ENCODE assay signal across 30 mouse cellular contexts in genomic region chr3:105921959-105922358, GRCm38 (mm10). TPM values are rescaled to one million over a fixed set of nuclear protein-coding genes. Genes with fewer than 3 reads are reported as not detected.
A peak's percentile ranks its signal among the peaks of the same experiment; 100 is the strongest.
DNase-seq lines count a peak whose midpoint lies in the region; ATAC-seq lines count a peak whose summit lies in the region.
"Had no signal": no experiment of that assay in that cellular context is flagged by ENCODE, and none has a peak within 500 bp of the region (broad histone marks: within the 10 kb centered on the region; RNA-seq: fewer than 3 reads in every experiment).

No protein-coding gene starts in this region.

- H3K4me1 ChIP-seq in intestine, embryonic 14.5 days (replicated peaks; ENCODE audit: control insufficient read depth, insufficient read depth, low read length), result no peaks in the 10 kb centered on the region
- H3K4me1 ChIP-seq in intestine, embryonic 15.5 days (replicated peaks), result no peaks in the 10 kb centered on the region
- no peaks in the 10 kb centered on the region for H3K4me1 ChIP-seq in forebrain, embryonic 16.5 days (replicated peaks; ENCODE audit: control insufficient read depth, insufficient read depth, low read length)
- H3K4me1 ChIP-seq: forebrain, embryonic 13.5 days had no signal

- WGBS in intestine, embryonic 14.5 days, result 71% methylated on average over 2 of the region's 2 CpGs
- WGBS in intestine, embryonic 15.5 days, result 61% methylated on average over 2 of the region's 2 CpGs
- 80% methylated on average over 2 of the region's 2 CpGs for WGBS in forebrain, embryonic 16.5 days

- no peak for ATAC-seq in intestine, embryonic 14.5 days (replicated peaks; ENCODE audit: low FRiP score, low TSS enrichment, low read depth)
- ATAC-seq in intestine, embryonic 15.5 days, result no peak
- ATAC-seq in megakaryocyte, adult 5-6 weeks (ENCODE audit: poor library complexity, severe bottlenecking), result peak; percentile 61
- ATAC-seq in forebrain, embryonic 16.5 days, result no peak
- ATAC-seq: activated CD4-positive, CD25-positive, alpha-beta regulatory T cell, adult 4 months; CD4-positive, CD25-positive, alpha-beta regulatory T cell, adult 4 months; forebrain, embryonic 13.5 days; forebrain, postnatal 0 days; hindbrain, postnatal 0 days had no signal

- H3K36me3 ChIP-seq in intestine, embryonic 14.5 days (ENCODE audit: control insufficient read depth, insufficient read depth, low read length), result no peaks in the 10 kb centered on the region
- no peaks in the 10 kb centered on the region for H3K36me3 ChIP-seq in intestine, embryonic 15.5 days
- no peaks in the 10 kb centered on the region for H3K36me3 ChIP-seq in splenic B cell, adult 2 months (ENCODE audit: control insufficient read depth, insufficient read depth, low read length, poor library complexity, severe bottlenecking)
- no peaks in the 10 kb centered on the region for H3K36me3 ChIP-seq in forebrain, embryonic 16.5 days (ENCODE audit: control insufficient read depth, insufficient read depth)
- H3K36me3 ChIP-seq: forebrain, embryonic 10.5 days; heart, embryonic 10.5 days; heart, embryonic 13.5 days had no signal

- peak; percentile 16 for DNase-seq in intestine, embryonic 14.5 days (ENCODE audit: low spot score)
- DNase-seq in splenic B cell, adult 2 months (ENCODE audit: low read depth, low spot score), result peak; percentile 68
- DNase-seq in lung, postnatal 4 days, result no peak
- DNase-seq in gastrocnemius, postnatal 4 days (ENCODE audit: low spot score in 2 of 2), result no peak
- DNase-seq: adrenal gland, postnatal 10 days; adrenal gland, postnatal 36 days; cerebellum, adult 18-20 months; cerebellum, adult 9-10 months; cerebellum, postnatal 14 days; forebrain, postnatal 0 days; gastrocnemius, adult 2 months; gastrocnemius, postnatal 14 days; heart, adult 2 months; heart, postnatal 14 days; heart, postnatal 4 days had no signal

- no peak overlapping the region for H3K27ac ChIP-seq in intestine, embryonic 14.5 days (ENCODE audit: low read depth)
- no peak overlapping the region for H3K27ac ChIP-seq in intestine, embryonic 15.5 days
- no peak overlapping the region for H3K27ac ChIP-seq in forebrain, embryonic 16.5 days (ENCODE audit: low read length)
- H3K27ac ChIP-seq: forebrain, embryonic 10.5 days; forebrain, embryonic 13.5 days; gastrocnemius, adult 2 months; heart, adult 2 months; heart, embryonic 10.5 days; heart, embryonic 13.5 days; hindbrain, embryonic 14.5 days; hindbrain, postnatal 0 days had no signal

- no peaks in the 10 kb centered on the region for H3K27me3 ChIP-seq in intestine, embryonic 14.5 days (replicated peaks; ENCODE audit: control insufficient read depth, insufficient read depth, low read length)
- H3K27me3 ChIP-seq in intestine, embryonic 15.5 days (replicated peaks), result no peaks in the 10 kb centered on the region
- H3K27me3 ChIP-seq in splenic B cell, adult 2 months (ENCODE audit: control insufficient read depth, insufficient read depth, low read length, poor library complexity, severe bottlenecking), result no peaks in the 10 kb centered on the region
- H3K27me3 ChIP-seq in forebrain, embryonic 16.5 days (replicated peaks; ENCODE audit: control insufficient read depth, insufficient read depth, low read length), result no peaks in the 10 kb centered on the region
- H3K27me3 ChIP-seq: forebrain, embryonic 13.5 days; heart, embryonic 13.5 days had no signal

- H3K9ac ChIP-seq in intestine, embryonic 14.5 days (ENCODE audit: low read length), result no peak overlapping the region
- H3K9ac ChIP-seq in intestine, embryonic 15.5 days, result no peak overlapping the region
- H3K9ac ChIP-seq in forebrain, embryonic 16.5 days (replicated peaks; ENCODE audit: low read depth, low read length), result no peak overlapping the region
- H3K9ac ChIP-seq: forebrain, embryonic 13.5 days; forebrain, postnatal 0 days; heart, embryonic 13.5 days; hindbrain, embryonic 14.5 days had no signal

- H3K4me2 ChIP-seq in intestine, embryonic 14.5 days (ENCODE audit: low read length), result no peak overlapping the region
- H3K4me2 ChIP-seq in intestine, embryonic 15.5 days (replicated peaks), result no peak overlapping the region
- no peak overlapping the region for H3K4me2 ChIP-seq in forebrain, embryonic 16.5 days (ENCODE audit: low read length)
- H3K4me2 ChIP-seq: forebrain, embryonic 13.5 days; heart, embryonic 13.5 days; hindbrain, embryonic 14.5 days had no signal

- H3K4me3 ChIP-seq in intestine, embryonic 14.5 days (ENCODE audit: low read depth, low read length), result no peak overlapping the region
- no peak overlapping the region for H3K4me3 ChIP-seq in intestine, embryonic 15.5 days (replicated peaks)
- no peak overlapping the region for H3K4me3 ChIP-seq in forebrain, embryonic 16.5 days (replicated peaks; ENCODE audit: low read length)
- H3K4me3 ChIP-seq: forebrain, embryonic 10.5 days; forebrain, embryonic 13.5 days; gastrocnemius, adult 2 months; heart, adult 2 months; heart, embryonic 10.5 days; heart, embryonic 13.5 days had no signal

- no peaks in the 10 kb centered on the region for H3K9me3 ChIP-seq in intestine, embryonic 14.5 days (ENCODE audit: control insufficient read depth, low read length)
- H3K9me3 ChIP-seq in intestine, embryonic 15.5 days, result no peaks in the 10 kb centered on the region
- H3K9me3 ChIP-seq in forebrain, embryonic 16.5 days (ENCODE audit: control insufficient read depth, low read length), result no peaks in the 10 kb centered on the region
- H3K9me3 ChIP-seq: forebrain, embryonic 10.5 days; forebrain, embryonic 13.5 days; heart, embryonic 10.5 days; heart, embryonic 13.5 days had no signal

RNA-seq across cellular contexts. Expression of gene I830077J02Rik, which starts 10.5 kb away (rescaled TPM):
- polyA plus RNA-seq in intestine, embryonic 14.5 days (2014; fragmentation: Nextera tagmentation; extraction: Ambion mirVana), result 1.1 and 1.2 TPM in 2 replicates
- 1.5 and 1.7 TPM in 2 replicates for polyA plus RNA-seq in intestine, embryonic 15.5 days (2015; fragmentation: Nextera tagmentation; extraction: Ambion mirVana)
- total RNA-seq in megakaryocyte, adult 5-6 weeks (2015), result 126 and 132 TPM in 2 replicates
- 71.5 and 74.6 TPM in 2 replicates for total RNA-seq in megakaryocyte, adult 5-6 weeks (2017)
- under 1 TPM; 0.65 to 0.71 TPM for total RNA-seq in gastrocnemius, postnatal 4 days (2021)
- polyA plus RNA-seq in forebrain, embryonic 16.5 days (2015; fragmentation: Nextera tagmentation; extraction: Ambion mirVana), result 0.34 TPM in 1 of 2 replicates, not detected in the other

RNA-seq across cellular contexts. Expression of gene Wdr77, which starts 37.2 kb away (rescaled TPM):
- 159 and 169 TPM in 2 replicates for polyA plus RNA-seq in intestine, embryonic 14.5 days (2014; fragmentation: Nextera tagmentation; extraction: Ambion mirVana)
- polyA plus RNA-seq in intestine, embryonic 15.5 days (2015; fragmentation: Nextera tagmentation; extraction: Ambion mirVana), result 133 and 137 TPM in 2 replicates
- 22.3 and 23.0 TPM in 2 replicates for total RNA-seq in megakaryocyte, adult 5-6 weeks (2015)
- 11.8 and 14.0 TPM in 2 replicates for total RNA-seq in megakaryocyte, adult 5-6 weeks (2017)
- 10 to 100 TPM; 45.4 to 50.6 TPM for total RNA-seq in gastrocnemius, postnatal 4 days (2021)
- 111 and 118 TPM in 2 replicates for polyA plus RNA-seq in forebrain, embryonic 16.5 days (2015; fragmentation: Nextera tagmentation; extraction: Ambion mirVana)

RNA-seq across cellular contexts. Expression of gene Atp5f1, which starts 37.9 kb away (rescaled TPM):
- polyA plus RNA-seq in intestine, embryonic 14.5 days (2014; fragmentation: Nextera tagmentation; extraction: Ambion mirVana), result 498 and 500 TPM in 2 replicates
- polyA plus RNA-seq in intestine, embryonic 15.5 days (2015; fragmentation: Nextera tagmentation; extraction: Ambion mirVana), result 600 and 651 TPM in 2 replicates
- 442 and 475 TPM in 2 replicates for total RNA-seq in megakaryocyte, adult 5-6 weeks (2015)
- total RNA-seq in megakaryocyte, adult 5-6 weeks (2017), result 501 and 520 TPM in 2 replicates
- total RNA-seq in gastrocnemius, postnatal 4 days (2021), result 100 to 1,000 TPM; 452 to 496 TPM
- polyA plus RNA-seq in forebrain, embryonic 16.5 days (2015; fragmentation: Nextera tagmentation; extraction: Ambion mirVana), result 482 and 504 TPM in 2 replicates

RNA-seq across cellular contexts. Expression of gene Tmigd3, which starts 51.3 kb away (rescaled TPM):
- 0.18 TPM in 1 of 2 replicates, not detected in the other for polyA plus RNA-seq in intestine, embryonic 14.5 days (2014; fragmentation: Nextera tagmentation; extraction: Ambion mirVana)
- polyA plus RNA-seq in intestine, embryonic 15.5 days (2015; fragmentation: Nextera tagmentation; extraction: Ambion mirVana), result 0.24 and 0.52 TPM in 2 replicates
- total RNA-seq in megakaryocyte, adult 5-6 weeks (2015), result 0.40 and 1.2 TPM in 2 replicates
- 2.1 and 5.8 TPM in 2 replicates for total RNA-seq in megakaryocyte, adult 5-6 weeks (2017)
- total RNA-seq in gastrocnemius, postnatal 4 days (2021), result not detected
- polyA plus RNA-seq in forebrain, embryonic 16.5 days (2015; fragmentation: Nextera tagmentation; extraction: Ambion mirVana), result 0.58 TPM in 1 of 2 replicates, not detected in the other
- total RNA-seq: ES-E14; forebrain, postnatal 0 days; gastrocnemius, adult 2 months; gastrocnemius, postnatal 14 days; hindbrain, postnatal 0 days had no signal
- polyA plus RNA-seq: activated CD4-positive, CD25-positive, alpha-beta regulatory T cell, adult 4 months; C2C12; CD4-positive, CD25-positive, alpha-beta regulatory T cell, adult 4 months; embryonic facial prominence, embryonic 11.5 days; forebrain, embryonic 10.5 days; forebrain, embryonic 13.5 days; forebrain, postnatal 0 days; heart, adult 2 months; hindbrain, embryonic 11.5 days; hindbrain, embryonic 14.5 days; hindbrain, postnatal 0 days had no signal

RNA-seq across cellular contexts. Expression of gene Adora3, which starts 51.3 kb away (rescaled TPM):
- polyA plus RNA-seq in intestine, embryonic 14.5 days (2014; fragmentation: Nextera tagmentation; extraction: Ambion mirVana), result 0.17 TPM in 1 of 2 replicates, not detected in the other
- polyA plus RNA-seq in intestine, embryonic 15.5 days (2015; fragmentation: Nextera tagmentation; extraction: Ambion mirVana), result 0.15 and 0.39 TPM in 2 replicates
- 12.7 and 15.0 TPM in 2 replicates for total RNA-seq in megakaryocyte, adult 5-6 weeks (2015)
- 6.4 and 6.5 TPM in 2 replicates for total RNA-seq in megakaryocyte, adult 5-6 weeks (2017)
- 1 to 10 TPM in 1 of 2 experiments, under 1 TPM in 1; 0.64 to 1.1 TPM for total RNA-seq in gastrocnemius, postnatal 4 days (2021)
- polyA plus RNA-seq in forebrain, embryonic 16.5 days (2015; fragmentation: Nextera tagmentation; extraction: Ambion mirVana), result 0.11 TPM in 1 of 2 replicates, not detected in the other
- total RNA-seq: ES-E14; gastrocnemius, adult 2 months; gastrocnemius, postnatal 14 days; heart, adult 2 months; heart, postnatal 4 days had no signal
- polyA plus RNA-seq: C2C12; CD4-positive, CD25-positive, alpha-beta regulatory T cell, adult 4 months; embryonic facial prominence, embryonic 11.5 days; heart, embryonic 10.5 days had no signal

Comparison
In these comparisons a context has a peak if more than half of its experiments do, and no peak if none do; other contexts are left out.
1. DNase-seq: peak in intestine, embryonic 14.5 days (single experiment) and splenic B cell, adult 2 months (single experiment); none in lung, postnatal 4 days (0 of 2) and gastrocnemius, postnatal 4 days (0 of 2).